Mouse (Mus musculus) brain, adult 2 months (tissue): ENCODE results near the gene Rem1.
A peak's percentile ranks its signal among the peaks of the same experiment; 100 is the strongest.
"Not testable (repeated sequence)": the region's sequence is repeated elsewhere in the genome, so short reads cannot be mapped to it uniquely, and the experiment has no call there.

ENCODE experiments used
- DNase-seq: peaks from one replicate; pipeline ENCODE4 v3.0.0; 2011; ENCODE audit warnings: low read depth, low spot score

Gene Rem1

GRCm38 (mm10) chr2:152629239-152629638 is 2.5 kb downstream of the Rem1 start:
- no peak for DNase-seq

GRCm38 (mm10) chr2:152629904-152630303 is 3.2 kb downstream of the Rem1 start:
- DNase-seq, result no peak

- DNase-seq, result peak; percentile 14
Measured at GRCm38 (mm10) chr2:152633334-152633733, 6.6 kb downstream of the Rem1 start.

GRCm38 (mm10) chr2:152634311-152634710 is 7.6 kb downstream of the Rem1 start:
- no peak for DNase-seq

- no peak for DNase-seq
Measured at GRCm38 (mm10) chr2:152636246-152637005, 9.7 kb downstream of the Rem1 start.

- DNase-seq, result no peak
Measured at GRCm38 (mm10) chr2:152637006-152637322, 10.2 kb downstream of the Rem1 start.

- DNase-seq, result no peak
Measured at GRCm38 (mm10) chr2:152637381-152637780, 10.6 kb downstream of the Rem1 start.

GRCm38 (mm10) chr2:152638865-152639264 is 12.1 kb downstream of the Rem1 start:
- no peak for DNase-seq

- DNase-seq, result no peak
Measured at GRCm38 (mm10) chr2:152639406-152640113, 12.8 kb downstream of the Rem1 start.

- no peak for DNase-seq
Measured at GRCm38 (mm10) chr2:152652901-152653620, 26.3 kb downstream of the Rem1 start.

GRCm38 (mm10) chr2:152653874-152654715 is 27.3 kb downstream of the Rem1 start:
- peak; percentile 94 for DNase-seq

GRCm38 (mm10) chr2:152657398-152657797 is 30.6 kb downstream of the Rem1 start:
- DNase-seq, result no peak

- DNase-seq, result no peak
Measured at GRCm38 (mm10) chr2:152661163-152661562, 34.4 kb downstream of the Rem1 start.

- DNase-seq, result not testable (repeated sequence)
Measured at GRCm38 (mm10) chr2:152666191-152666590, 39.4 kb downstream of the Rem1 start.

- peak; percentile 97 for DNase-seq
Measured at GRCm38 (mm10) chr2:152669256-152669638, 42.5 kb downstream of the Rem1 start, which contains the start of gene H13. Gene H13, plus strand, starts transcription at chr2:152669461.

GRCm38 (mm10) chr2:152669639-152670484 is 43.1 kb downstream of the Rem1 start:
- peak; percentile 40 for DNase-seq

GRCm38 (mm10) chr2:152670983-152671641 is 44.4 kb downstream of the Rem1 start:
- DNase-seq, result no peak

- DNase-seq, result peak; percentile 88
Measured at GRCm38 (mm10) chr2:152671642-152671999, 44.9 kb downstream of the Rem1 start.

GRCm38 (mm10) chr2:152672166-152672565 is 45.4 kb downstream of the Rem1 start:
- no peak for DNase-seq

- DNase-seq, result no peak
Measured at GRCm38 (mm10) chr2:152674148-152674547, 47.4 kb downstream of the Rem1 start.
